Mouse (Mus musculus) lung, postnatal 0 days (tissue): ENCODE measurements at regions not wholly inside any gene's neighbourhood (a gene's known extent, or its start where the extent isn't known, plus 50 kb on each side); places are given as distances from the start of the nearest gene placed in this dataset.

Experiments used
- CTCF ChIP-seq: IDR thresholded peaks from 2 replicates; pipeline ENCODE4 v1.5.1; 2016; ENCODE audit warnings: antibody characterized with exemption, mild to moderate bottlenecking
- EP300 ChIP-seq: IDR thresholded peaks from 2 replicates; pipeline ENCODE4 v1.6.1; 2016; ENCODE audit warnings: antibody characterized with exemption, mild to moderate bottlenecking, control low read depth

- TF ChIP-seq CTCF (no peak), EP300 (no peak)
Measured at GRCm38 (mm10) chr7:62278492-62278891, 67.9 kb upstream of the Ndn start.
